Mouse (Mus musculus) NIH3T3 (cell line): ENCODE measurements around the gene Mgrn1.

Source experiments
- DNase-seq: peaks from one replicate; pipeline ENCODE4 v3.0.0-alpha.2; 2012; ENCODE audit warnings: low read depth

Mgrn1 gene

DNA sequence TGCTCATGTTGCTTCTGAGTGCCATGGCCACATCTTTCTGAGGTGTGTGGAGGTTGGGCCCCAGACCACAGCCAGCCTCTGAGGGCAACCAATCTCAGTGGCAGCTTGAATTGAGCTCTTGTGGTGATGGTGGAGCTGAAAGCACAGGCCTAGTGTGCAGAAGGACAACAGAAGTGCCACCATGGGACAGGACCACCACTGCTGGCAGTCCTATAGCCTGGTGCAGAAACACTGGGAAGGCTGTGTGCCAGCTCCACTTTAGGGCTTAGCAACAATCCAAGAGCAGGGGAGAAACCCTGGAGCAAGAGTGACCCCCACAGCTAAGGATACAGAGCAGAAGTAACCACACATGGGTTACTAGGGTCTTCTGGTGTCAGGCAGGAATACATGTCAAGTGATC lies 55.0 kb downstream of the Mgrn1 start:
- no peak for DNase-seq

DNA sequence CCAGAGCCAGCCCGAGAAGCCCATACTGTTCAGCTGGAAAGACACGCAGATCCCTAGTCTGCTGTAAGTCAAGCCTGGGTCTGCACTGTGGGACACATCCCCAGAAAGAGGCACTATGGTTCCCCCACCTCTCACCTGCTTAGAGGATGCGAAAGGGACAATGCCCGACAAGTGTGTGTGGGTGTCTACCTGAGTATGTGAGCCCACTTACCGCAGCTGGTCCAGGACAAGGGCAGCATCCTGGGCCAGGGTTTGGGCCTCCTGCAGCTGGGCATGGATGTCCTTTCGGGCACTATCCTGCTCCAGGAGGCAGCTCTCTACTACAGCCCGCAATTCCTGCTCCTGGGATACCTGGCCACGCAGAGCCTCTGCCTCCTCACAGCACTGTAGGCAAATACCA lies 56.8 kb downstream of the Mgrn1 start:
- DNase-seq = no peak

DNA sequence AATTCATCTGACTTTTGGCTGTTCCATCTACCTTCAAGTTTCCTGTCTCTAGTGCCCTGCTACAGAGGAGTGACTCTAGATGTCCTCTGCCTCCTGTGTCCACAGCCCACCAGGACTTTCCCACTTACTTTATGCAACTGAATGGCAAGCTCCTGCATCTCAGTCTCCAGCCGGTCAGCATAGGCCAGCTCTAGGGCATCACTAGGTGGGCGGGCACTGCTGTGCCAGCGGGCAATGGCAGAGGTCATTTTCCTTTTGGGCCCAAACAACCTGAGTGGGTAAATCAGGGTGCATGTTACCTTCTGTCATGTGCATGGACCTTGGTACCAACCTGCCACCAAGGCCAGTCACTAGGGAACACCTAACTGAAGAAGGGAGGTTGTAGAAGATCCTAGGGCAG lies 57.4 kb downstream of the Mgrn1 start:
- DNase-seq = no peak

DNA sequence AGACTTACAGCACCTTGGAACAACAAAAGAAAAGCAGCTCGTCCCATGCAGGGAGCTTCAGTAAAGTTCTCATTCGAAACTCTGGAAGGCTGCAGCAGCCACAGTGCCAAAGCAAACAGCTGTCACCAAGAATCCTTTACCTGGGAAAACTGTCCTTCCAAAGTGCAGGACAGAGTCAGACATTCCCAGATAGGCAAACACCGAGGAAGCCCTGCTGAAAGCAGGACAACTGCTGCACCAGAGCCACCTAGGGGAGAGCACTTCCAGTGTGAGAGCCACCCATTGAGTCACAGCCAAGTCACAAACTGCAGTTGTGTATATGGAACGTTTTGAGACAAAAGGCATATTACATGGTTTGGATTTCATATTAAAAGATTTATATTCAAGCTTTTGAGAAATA lies 59.4 kb downstream of the Mgrn1 start:
- no peak for DNase-seq

DNA sequence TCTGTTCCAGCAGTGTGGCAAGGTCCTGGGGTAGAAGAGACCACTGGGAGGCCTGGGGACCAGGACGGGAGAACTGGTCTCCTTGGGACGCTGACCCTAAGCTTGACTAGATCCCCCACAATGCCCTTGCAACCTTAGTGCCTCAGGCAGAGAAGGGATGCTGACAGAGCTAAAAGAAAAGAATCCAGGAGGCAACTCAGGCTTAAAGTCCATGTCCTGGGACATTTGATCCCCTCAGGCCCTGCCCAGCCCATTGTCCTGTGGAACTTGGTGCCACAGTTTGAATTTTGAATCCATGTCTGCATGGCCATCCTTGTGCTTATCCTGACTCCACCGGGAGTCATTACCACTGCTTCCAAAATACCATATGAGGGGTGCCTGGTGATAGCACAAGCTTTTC lies 60.1 kb downstream of the Mgrn1 start:
- DNase-seq = no peak

DNA sequence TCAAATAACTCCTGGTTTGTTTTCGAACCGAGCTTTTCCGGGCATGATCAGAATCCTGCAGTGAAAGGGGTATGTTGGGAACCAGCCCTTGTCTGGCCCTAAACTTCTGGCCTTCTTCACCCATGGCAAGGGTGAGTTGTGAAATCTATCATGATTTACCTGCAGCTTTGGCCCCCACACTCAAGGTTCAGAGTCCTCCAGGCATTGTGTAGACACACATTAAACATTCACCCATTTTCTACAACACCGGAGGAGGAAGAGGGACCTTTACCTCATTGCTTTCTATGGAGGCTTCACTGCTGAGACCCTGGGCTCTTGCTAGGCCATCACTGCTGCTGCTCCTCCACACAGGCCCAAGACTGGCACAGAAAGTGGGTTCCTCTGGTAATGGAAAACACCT lies 61.3 kb downstream of the Mgrn1 start:
- DNase-seq = no peak

DNA sequence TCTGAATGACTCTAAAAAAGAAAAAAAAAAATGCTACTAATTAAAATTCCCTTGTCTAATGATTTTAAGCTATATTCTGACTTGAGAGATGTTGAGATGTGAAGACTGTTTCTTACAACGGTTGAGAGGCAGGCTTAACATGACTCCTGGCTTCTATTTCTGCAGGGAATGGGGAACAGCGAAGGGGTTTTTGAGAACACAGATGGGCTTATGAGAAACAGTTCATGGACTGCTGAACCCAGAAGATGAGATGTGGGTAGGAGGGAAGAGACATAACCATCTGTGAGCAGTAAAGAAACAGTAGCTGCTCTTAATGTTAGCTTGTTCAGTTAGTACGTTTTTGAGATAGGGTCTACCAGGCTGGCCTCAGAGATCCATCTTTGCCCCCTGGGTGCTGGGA lies 70.6 kb downstream of the Mgrn1 start:
- no peak for DNase-seq

- DNase-seq = no peak
These were observed 71.4 kb downstream of the Mgrn1 start for GRCm38 (mm10) chr16:4957446-4957845.

DNA sequence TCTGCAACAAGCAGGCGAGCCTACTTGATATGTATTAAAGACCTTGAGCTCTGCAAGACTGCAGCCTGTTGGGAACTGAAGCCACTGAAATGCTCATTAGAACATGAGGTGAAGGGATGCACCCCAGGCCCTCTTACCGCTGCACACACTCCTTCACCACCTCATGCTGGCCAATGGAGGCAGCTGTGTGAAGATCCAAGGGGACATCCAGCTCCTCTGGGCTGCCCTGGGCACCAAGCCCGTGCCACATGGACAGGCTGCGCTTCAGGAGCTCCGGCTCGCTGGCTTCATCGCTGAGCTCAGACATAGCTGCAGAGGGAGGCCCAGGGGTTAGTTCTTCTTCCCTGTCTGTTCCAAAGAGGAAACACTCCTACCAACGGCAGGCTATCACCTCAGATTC lies 74.2 kb downstream of the Mgrn1 start:
- DNase-seq = no peak

DNA sequence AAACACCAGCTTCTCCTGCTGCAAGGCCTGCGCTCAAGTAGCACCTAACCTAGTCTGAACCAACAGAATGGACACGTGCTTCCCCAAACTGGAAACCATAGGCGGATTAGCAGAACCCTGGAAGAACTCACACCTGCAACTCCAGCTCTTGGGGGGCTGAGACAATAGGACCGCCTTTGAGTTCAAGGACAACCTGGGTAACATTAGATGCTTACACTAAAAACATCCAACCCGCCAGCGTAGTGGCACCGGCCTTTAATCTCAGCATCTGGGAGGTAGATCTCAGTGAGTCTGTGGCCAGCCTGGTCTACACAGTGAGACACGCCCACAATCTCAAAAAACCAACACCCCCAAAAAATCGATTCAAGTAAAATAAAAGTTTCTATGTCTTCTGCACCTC lies 77.3 kb downstream of the Mgrn1 start:
- DNase-seq = peak; percentile 11

- peak; percentile 98 for DNase-seq
These were observed 78.0 kb downstream of the Mgrn1 start, which contains the start of gene Anks3 for GRCm38 (mm10) chr16:4963797-4964709. Anks3 (minus strand) TSS chr16:4964205.

DNA sequence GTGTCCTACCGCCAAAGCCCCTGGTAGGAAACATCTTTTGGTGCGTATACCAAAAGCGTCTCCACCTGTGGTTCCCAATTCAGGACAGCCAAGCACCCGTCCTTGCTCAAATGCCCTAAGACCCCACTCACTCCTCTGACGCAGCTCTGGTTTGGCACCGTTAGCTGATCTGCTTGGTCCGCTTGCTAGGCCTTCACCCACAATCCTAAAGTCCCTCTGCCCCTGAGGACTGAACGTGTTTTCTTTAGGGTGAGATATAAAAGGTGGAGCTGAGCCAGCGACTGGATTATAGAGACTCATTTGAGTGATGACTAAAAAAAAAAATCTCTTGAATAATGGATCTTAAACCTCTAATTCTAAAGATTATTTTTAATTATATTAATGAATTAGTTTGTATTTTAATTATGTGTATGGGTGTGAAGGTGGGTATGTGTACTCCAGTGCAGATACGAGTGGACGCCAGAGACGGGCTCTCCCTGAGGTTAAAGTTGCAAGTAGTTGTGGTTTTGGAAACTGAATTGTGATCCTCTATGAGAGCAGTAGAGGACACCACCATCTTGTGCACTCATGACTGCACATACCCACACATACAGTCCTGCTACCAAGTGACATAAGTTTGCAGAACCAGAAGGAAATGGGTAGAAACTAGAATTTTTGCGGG lies 78.8 kb downstream of the Mgrn1 start:
- peak; percentile 50 for DNase-seq

- no peak for DNase-seq
These were observed 79.5 kb downstream of the Mgrn1 start for GRCm38 (mm10) chr16:4965392-4966129.

DNA sequence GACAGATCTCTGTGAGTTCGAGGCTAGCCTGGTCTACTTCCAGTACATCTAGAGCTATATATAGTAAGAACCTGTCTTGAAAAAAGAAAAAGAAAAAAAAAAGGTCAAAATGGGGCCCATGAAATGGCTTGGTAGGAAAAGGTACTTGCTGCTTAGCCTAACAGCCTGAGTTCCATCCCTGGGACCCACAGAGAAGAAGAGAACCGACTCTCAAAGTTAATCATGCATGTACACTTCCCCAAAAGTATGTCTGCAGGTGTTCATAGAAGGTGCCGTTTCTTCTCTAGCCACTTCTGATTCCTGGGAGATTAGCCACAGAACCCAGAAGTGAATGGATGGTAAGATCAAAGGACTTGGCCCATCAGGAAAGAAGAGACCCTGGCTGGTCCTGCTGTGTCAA lies 82.4 kb downstream of the Mgrn1 start:
- DNase-seq = no peak

- no peak for DNase-seq
These were observed 83.2 kb downstream of the Mgrn1 start for GRCm38 (mm10) chr16:4969055-4969843.

GRCm38 (mm10) chr16:4971626-4972025 lies 85.6 kb downstream of the Mgrn1 start:
- no peak for DNase-seq

DNA sequence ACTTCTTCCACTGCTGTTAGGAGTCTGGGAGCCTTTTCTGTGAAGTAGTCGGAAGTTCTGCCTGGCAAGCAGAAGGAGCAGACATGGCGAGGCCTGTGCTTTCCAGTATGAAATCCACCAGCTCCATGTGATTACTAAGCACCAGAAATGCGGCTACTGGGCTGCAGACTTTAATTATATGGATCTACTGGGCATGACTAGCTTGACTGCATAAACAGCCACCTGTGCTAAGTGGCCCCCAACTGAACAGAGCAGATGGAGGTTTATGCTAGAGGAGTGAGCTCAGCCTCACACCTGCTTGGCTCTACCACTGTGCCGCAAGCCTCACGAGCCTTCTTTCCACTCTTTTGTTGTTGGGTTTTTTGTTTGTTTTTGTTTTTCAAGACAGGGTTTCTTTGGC lies 88.5 kb downstream of the Mgrn1 start:
- no peak for DNase-seq

DNA sequence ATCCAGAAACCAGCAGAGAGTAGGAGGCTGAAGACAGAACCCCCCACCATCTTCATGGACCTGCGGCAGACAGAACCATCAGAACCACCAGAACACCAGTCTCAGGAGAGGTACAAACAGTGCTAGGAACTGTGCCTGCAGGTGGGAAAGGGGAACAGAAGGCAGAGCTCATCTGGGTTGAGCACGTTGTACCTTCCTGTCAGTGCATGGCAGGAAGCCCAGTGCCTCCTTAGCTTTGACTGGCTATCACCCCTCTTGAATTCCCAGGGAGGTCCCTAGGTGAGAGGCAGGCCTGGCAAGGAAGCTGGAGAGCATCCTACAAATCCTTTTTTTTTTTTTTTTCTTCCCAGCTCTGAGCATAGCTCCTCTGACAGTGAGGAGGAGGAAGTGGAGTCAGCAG lies 90.1 kb downstream of the Mgrn1 start:
- no peak for DNase-seq

DNA sequence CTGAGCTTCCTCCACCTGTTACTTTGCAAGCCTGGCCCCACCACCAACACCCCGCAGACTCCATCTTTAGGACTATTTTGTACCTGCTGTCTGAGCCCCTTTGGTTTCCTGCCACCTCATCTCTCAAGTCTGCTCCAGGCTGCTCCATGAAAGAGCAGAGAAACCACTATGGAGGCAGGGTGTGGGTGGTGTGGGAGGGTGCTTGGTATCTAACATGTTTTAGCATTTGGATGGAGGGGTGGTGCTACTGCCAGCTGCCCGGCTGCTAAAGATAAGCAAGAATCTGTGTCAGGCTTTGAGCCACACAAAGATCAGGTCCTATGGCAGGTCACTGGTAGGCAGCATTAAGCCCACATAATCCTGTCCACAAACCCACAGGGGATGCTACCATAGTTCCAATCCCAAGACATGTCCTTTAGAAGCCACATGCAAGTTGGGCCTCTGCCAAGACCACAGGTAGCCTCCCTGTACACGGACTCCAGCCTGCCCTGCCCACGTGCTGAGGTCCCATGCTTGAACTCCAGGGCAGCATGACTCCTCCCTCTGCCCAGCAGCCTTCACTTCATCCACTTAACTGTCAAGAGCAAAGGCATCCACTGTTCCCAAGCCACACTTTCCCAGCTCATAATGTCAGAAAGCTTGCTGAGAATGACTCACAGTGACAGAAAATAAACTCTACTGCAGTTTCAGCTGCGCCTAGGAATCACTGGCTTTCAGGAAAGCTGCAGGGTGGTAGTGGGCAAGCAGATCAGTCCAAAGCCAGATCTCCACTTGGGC lies 92.4 kb downstream of the Mgrn1 start:
- peak; percentile 31 for DNase-seq

- DNase-seq = peak; percentile 80
These were observed 93.8 kb downstream of the Mgrn1 start for GRCm38 (mm10) chr16:4979755-4980380.

DNA sequence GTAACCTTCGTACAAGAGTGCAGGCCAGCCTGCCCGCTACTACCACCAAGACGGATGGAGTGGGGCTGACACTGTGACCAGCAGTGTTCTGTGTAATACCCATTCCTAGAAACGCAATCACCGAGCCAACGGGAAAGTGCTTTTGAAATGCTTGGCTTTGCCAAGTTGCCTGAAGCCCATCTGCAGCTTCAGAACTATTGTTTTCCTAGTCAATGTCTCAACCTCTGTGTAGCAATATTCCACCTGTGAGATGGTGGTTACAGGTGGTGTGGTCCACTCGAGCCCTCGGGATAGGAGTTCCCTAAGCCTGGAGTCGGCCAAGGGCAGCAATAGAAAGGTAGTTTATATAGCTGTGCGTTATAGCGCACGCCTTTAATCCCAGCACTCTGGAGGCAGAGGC lies 98.7 kb downstream of the Mgrn1 start:
- DNase-seq = no peak
